In the genomic region with DNA sequence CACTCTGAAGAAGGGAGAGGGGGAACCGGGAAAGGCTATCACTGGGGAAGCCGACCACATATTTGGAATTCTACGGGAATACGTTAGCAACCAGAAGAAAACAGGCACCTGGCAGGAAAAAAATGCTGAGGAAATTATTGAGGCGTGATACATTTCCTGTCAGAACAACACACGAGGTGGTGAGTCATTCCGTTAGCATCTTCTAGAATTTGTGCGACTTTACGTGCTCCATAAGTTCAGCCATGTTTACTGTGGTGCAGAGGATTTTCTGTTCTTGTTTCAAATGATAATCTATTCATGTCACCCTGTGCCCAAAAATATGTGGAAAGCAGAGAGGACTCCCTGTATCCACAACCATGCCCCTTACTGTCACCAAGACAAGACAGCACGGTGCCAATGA, we compare ENCODE assay signal across 22 mouse cellular contexts. TPM values are rescaled to one million over a fixed set of nuclear protein-coding genes. Genes with fewer than 3 reads are reported as not detected.
DNase-seq lines count a peak whose midpoint lies in the region; ATAC-seq and TF ChIP-seq lines count a peak whose summit lies in the region.
"Had no signal": no experiment of that assay in that cellular context is flagged by ENCODE, and none has a peak within 500 bp of the region (broad histone marks: within the 10 kb centered on the region; RNA-seq: fewer than 3 reads in every experiment).

No protein-coding gene starts in this region.

- no peaks in the 10 kb centered on the region for H3K27me3 ChIP-seq in kidney, postnatal 0 days (ENCODE audit: insufficient read depth, low read length)
- H3K27me3 ChIP-seq in kidney, adult 2 months (replicated peaks; ENCODE audit: control insufficient read depth, insufficient read depth, low read length), result no peaks in the 10 kb centered on the region
- H3K27me3 ChIP-seq in heart, postnatal 0 days (ENCODE audit: control insufficient read depth, insufficient read depth, low read length), result no peaks in the 10 kb centered on the region
- H3K27me3 ChIP-seq: hindbrain, embryonic 13.5 days; limb, embryonic 13.5 days; liver, embryonic 13.5 days; midbrain, embryonic 15.5 days had no signal

- no peak for TF ChIP-seq POLR2A in kidney, adult 2 months (IDR thresholded peaks at IDR 0.05; ENCODE audit: low read depth, low read length)

- no peaks in the 10 kb centered on the region for H3K9me3 ChIP-seq in kidney, postnatal 0 days (replicated peaks; ENCODE audit: low read length)
- H3K9me3 ChIP-seq in heart, postnatal 0 days (replicated peaks; ENCODE audit: control insufficient read depth, low read length), result no peaks in the 10 kb centered on the region
- H3K9me3 ChIP-seq: embryonic facial prominence, embryonic 13.5 days; hindbrain, embryonic 13.5 days; limb, embryonic 13.5 days; liver, embryonic 13.5 days; midbrain, embryonic 15.5 days had no signal

- no peaks in the 10 kb centered on the region for H3K36me3 ChIP-seq in kidney, postnatal 0 days (ENCODE audit: insufficient read depth, low read length)
- no peaks in the 10 kb centered on the region for H3K36me3 ChIP-seq in kidney, adult 2 months (ENCODE audit: control insufficient read depth, insufficient read depth, low read length)
- no peaks in the 10 kb centered on the region for H3K36me3 ChIP-seq in heart, postnatal 0 days (replicated peaks; ENCODE audit: control insufficient read depth, insufficient read depth, low read length)
- H3K36me3 ChIP-seq: embryonic facial prominence, embryonic 13.5 days; hindbrain, embryonic 13.5 days; limb, embryonic 13.5 days; liver, embryonic 13.5 days; midbrain, embryonic 15.5 days had no signal

- H3K4me3 ChIP-seq in kidney, postnatal 0 days (replicated peaks; ENCODE audit: low read depth, low read length), result no peak overlapping the region
- no peak overlapping the region for H3K4me3 ChIP-seq in kidney, adult 2 months (ENCODE audit: insufficient read depth, low read depth, low read length)
- H3K4me3 ChIP-seq in heart, postnatal 0 days (ENCODE audit: low read depth, low read length), result no peak overlapping the region
- H3K4me3 ChIP-seq in layer of hippocampus, adult 2 months, result no peak overlapping the region
- H3K4me3 ChIP-seq: embryonic facial prominence, embryonic 13.5 days; hindbrain, embryonic 13.5 days; limb, embryonic 13.5 days; liver, embryonic 13.5 days; midbrain, embryonic 15.5 days; myocyte had no signal

- TF ChIP-seq CTCF in kidney, postnatal 0 days (IDR thresholded peaks at IDR 0.05; ENCODE audit: low read depth), result no peak
- no peak for TF ChIP-seq CTCF in kidney, adult 2 months (conservative IDR thresholded peaks at IDR 0.05; ENCODE audit: insufficient read depth, insufficient read length, low read depth, low read length)
- no peak for TF ChIP-seq CTCF in heart, postnatal 0 days (IDR thresholded peaks at IDR 0.05; ENCODE audit: low read depth)
- TF ChIP-seq CTCF in layer of hippocampus, adult 2 months (conservative IDR thresholded peaks at IDR 0.05), result no peak

- 0 out of 2 replicates have a peak, but pooled peaks have one; percentile 25 for ATAC-seq in kidney, postnatal 0 days (replicated peaks; ENCODE audit: low FRiP score, low read depth)
- ATAC-seq in heart, postnatal 0 days (ENCODE audit: insufficient read depth, low read depth), result no peak
- ATAC-seq: activated CD4-positive, CD25-positive, alpha-beta regulatory T cell, adult 4 months; midbrain, embryonic 15.5 days had no signal

- no peak overlapping the region for H3K9ac ChIP-seq in kidney, postnatal 0 days (ENCODE audit: low read depth, low read length)
- H3K9ac ChIP-seq in heart, postnatal 0 days (replicated peaks; ENCODE audit: low read depth, low read length), result no peak overlapping the region
- H3K9ac ChIP-seq: embryonic facial prominence, embryonic 13.5 days; hindbrain, embryonic 13.5 days; limb, embryonic 13.5 days; liver, embryonic 13.5 days; midbrain, embryonic 15.5 days had no signal

- peak; percentile 83 for DNase-seq in heart, adult 11 months
- DNase-seq in heart, postnatal 10 days, result no peak
- peak; percentile 39 for DNase-seq in kidney, postnatal 0 days (ENCODE audit: low spot score)
- no peak for DNase-seq in kidney, adult 2 months
- DNase-seq in NIH3T3 (ENCODE audit: low read depth), result peak; percentile 41
- DNase-seq in heart, postnatal 0 days (ENCODE audit: low spot score), result peak; percentile 16
- no peak for DNase-seq in layer of hippocampus, adult 2 months (ENCODE audit: low spot score in 2 of 2)
- no peak for DNase-seq in cerebellum, adult 11 months
- DNase-seq: adrenal gland, postnatal 10 days; cerebellum, adult 11-12 months; cerebellum, postnatal 14 days; kidney, adult 9 months; kidney, postnatal 36 days; liver, embryonic 13.5 days; thymus, adult 18-20 months; thymus, postnatal 4 days had no signal

- intact Hi-C loops in heart, postnatal 10 days (cut with DNase I), result no loop called here

- no peak overlapping the region for H3K27ac ChIP-seq in kidney, postnatal 0 days
- H3K27ac ChIP-seq in kidney, adult 2 months (ENCODE audit: insufficient read depth, low read depth, low read length), result no peak overlapping the region
- peak overlapping the region; percentile 63 for H3K27ac ChIP-seq in heart, postnatal 0 days (ENCODE audit: low read depth)
- no peak overlapping the region for H3K27ac ChIP-seq in layer of hippocampus, adult 2 months
- H3K27ac ChIP-seq: embryonic facial prominence, embryonic 13.5 days; hindbrain, embryonic 13.5 days; limb, embryonic 13.5 days; liver, embryonic 13.5 days; midbrain, embryonic 15.5 days had no signal

- no peaks in the 10 kb centered on the region for H3K4me1 ChIP-seq in kidney, postnatal 0 days (replicated peaks; ENCODE audit: insufficient read depth, low read length)
- no peaks in the 10 kb centered on the region for H3K4me1 ChIP-seq in kidney, adult 2 months (ENCODE audit: control insufficient read depth, insufficient read depth, low read length)
- peaks cover 3% of the 10 kb centered on the region; the same call in 1 of the 2 replicates for H3K4me1 ChIP-seq in heart, postnatal 0 days (ENCODE audit: control insufficient read depth, insufficient read depth)
- H3K4me1 ChIP-seq: embryonic facial prominence, embryonic 13.5 days; hindbrain, embryonic 13.5 days; limb, embryonic 13.5 days; midbrain, embryonic 15.5 days had no signal

- no peak for TF ChIP-seq EP300 in heart, postnatal 0 days (IDR thresholded peaks at IDR 0.05; ENCODE audit: low read depth)

- H3K4me2 ChIP-seq in kidney, postnatal 0 days (ENCODE audit: low read length), result peak overlapping the region; percentile 3; the same call in 1 of the 2 replicates
- H3K4me2 ChIP-seq in heart, postnatal 0 days (ENCODE audit: low read depth, low read length), result peak overlapping the region; percentile 13; the same call in 1 of the 2 replicates
- H3K4me2 ChIP-seq: embryonic facial prominence, embryonic 13.5 days; hindbrain, embryonic 13.5 days; limb, embryonic 13.5 days; liver, embryonic 13.5 days; midbrain, embryonic 15.5 days had no signal

- 47% methylated on average over 10 of the region's 10 CpGs for WGBS in kidney, postnatal 0 days
- 43% methylated on average over 10 of the region's 10 CpGs for WGBS in kidney, adult 2 months
- WGBS in heart, postnatal 0 days, result 43% methylated on average over 10 of the region's 10 CpGs

RNA-seq across cellular contexts. Expression of a gene that starts 13.6 kb away (rescaled TPM):
- 1 to 10 TPM; 6.1 to 8.8 TPM for total RNA-seq in heart, postnatal 10 days (2021)
- polyA plus RNA-seq in kidney, postnatal 0 days (2015; fragmentation: Nextera tagmentation; extraction: Ambion mirVana), result 55.8 and 58.3 TPM in 2 replicates
- 39.3 and 48.1 TPM in 2 replicates for polyA plus RNA-seq in kidney, adult 2 months (2012; rRNA removed)
- total RNA-seq in heart, postnatal 0 days (2014; rRNA removed; ENCODE audit: low replicate concordance), result 10.5 and 16.2 TPM in 2 replicates
- polyA plus RNA-seq in heart, postnatal 0 days (2015; fragmentation: Nextera tagmentation; extraction: Ambion mirVana), result 6.9 and 7.2 TPM in 2 replicates
- total RNA-seq in layer of hippocampus, adult 2 months (2021), result 100 to 1,000 TPM; 103 to 110 TPM

Comparison
In these comparisons a context has a peak if more than half of its experiments do, and no peak if none do; other contexts are left out.
1. DNase-seq: peak in heart, adult 11 months (single experiment), kidney, postnatal 0 days (single experiment), NIH3T3 (single experiment) and heart, postnatal 0 days (single experiment); none in heart, postnatal 10 days (0 of 2), kidney, adult 2 months (single experiment), layer of hippocampus, adult 2 months (0 of 2) and cerebellum, adult 11 months (single experiment).